Mouse (Mus musculus): ENCODE measurements around the gene Rfx8.

GRCm38 (mm10) chr1:39729919-39730318, 9.1 kb upstream of the Rfx8 start:
- TF ChIP-seq POLR2AphosphoS2 (IDR thresholded peaks at IDR 0.05; ENCODE audit: insufficient read length, low read depth) (no peak), POLR2A (IDR thresholded peaks at IDR 0.05; ENCODE audit: insufficient read length, low read depth) (no peak), MAX (IDR thresholded peaks at IDR 0.05; ENCODE audit: low read depth) (no peak), E2F4 (IDR thresholded peaks at IDR 0.05; ENCODE audit: insufficient read depth) (no peak), USF1 (IDR thresholded peaks at IDR 0.05; ENCODE audit: low read depth) (no peak), MYOD1 (IDR thresholded peaks at IDR 0.05; ENCODE audit: control insufficient read depth in 1 of 3, insufficient read length in 2 of 3, low read depth in 2 of 3) (no peak), TCF12 (IDR thresholded peaks at IDR 0.05; ENCODE audit: insufficient read depth, poor library complexity, severe bottlenecking) (no peak), SRF (IDR thresholded peaks at IDR 0.05; ENCODE audit: control insufficient read depth, insufficient read length, low read depth) (no peak), CEBPB (IDR thresholded peaks at IDR 0.05; ENCODE audit: insufficient read depth, poor library complexity, severe bottlenecking) (no peak)
